Mouse (Mus musculus): ENCODE results near the gene Rai1. TPM values are rescaled to one million over a fixed set of nuclear protein-coding genes. Genes with fewer than 3 reads are reported as not detected.

The Rai1 gene
- polyA plus RNA-seq, 1 experiment from 2014 or later = 28.3 TPM

GRCm38 (mm10) chr11:60188275-60188853 lies 83.6 kb downstream of the Rai1 start:
- no peak for ATAC-seq (ENCODE audit: low FRiP score, low read depth)
- peaks cover 28% of the 10 kb centered on the region for H3K4me1 ChIP-seq
- H3K27ac ChIP-seq (replicated peaks) = no peak overlapping the region
- WGBS = 90% methylated on average over 25 of the region's 25 CpGs
- H3K9ac ChIP-seq (replicated peaks) = no peak overlapping the region
- H3K9me3 ChIP-seq = no peaks in the 10 kb centered on the region
- H3K4me2 ChIP-seq (replicated peaks) = no peak overlapping the region
- H3K4me3 ChIP-seq = no peak overlapping the region
- no peaks in the 10 kb centered on the region for H3K27me3 ChIP-seq
- peaks cover 80% of the 10 kb centered on the region for H3K36me3 ChIP-seq

DNA sequence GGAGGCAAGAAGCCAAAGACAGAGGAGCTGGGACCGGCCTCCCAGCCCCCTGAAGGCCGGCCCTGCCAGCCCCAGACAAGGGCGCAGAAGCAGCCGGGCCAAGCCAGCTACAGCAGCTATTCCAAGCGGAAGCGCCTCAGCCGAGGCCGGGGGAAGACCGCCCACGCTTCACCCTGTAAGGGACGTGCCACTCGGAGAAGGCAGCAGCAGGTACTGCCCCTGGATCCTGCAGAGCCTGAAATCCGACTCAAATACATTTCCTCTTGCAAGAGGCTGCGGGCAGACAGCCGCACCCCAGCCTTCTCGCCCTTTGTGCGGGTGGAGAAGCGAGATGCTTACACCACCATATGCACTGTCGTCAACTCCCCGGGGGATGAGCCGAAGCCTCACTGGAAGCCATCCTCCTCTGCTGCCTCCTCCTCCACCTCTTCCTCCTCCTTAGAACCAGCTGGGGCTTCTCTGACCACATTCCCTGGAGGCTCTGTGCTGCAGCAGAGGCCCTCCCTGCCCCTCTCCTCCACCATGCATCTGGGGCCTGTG lies 84.8 kb downstream of the Rai1 start:
- 84% methylated on average over 21 of the region's 21 CpGs for WGBS
- Histone ChIP-seq H3K4me2 (replicated peaks) (no peak overlapping the region), H3K27me3 (no peaks in the 10 kb centered on the region), H3K4me3 (no peak overlapping the region), H3K36me3 (peaks cover 91% of the 10 kb centered on the region), H3K9ac (replicated peaks) (no peak overlapping the region), H3K27ac (replicated peaks) (no peak overlapping the region), H3K9me3 (0 out of 2 replicates have a peak, but pooled peaks cover 5% of the 10 kb centered on the region), H3K4me1 (peaks cover 16% of the 10 kb centered on the region)
- ATAC-seq (ENCODE audit: low FRiP score, low read depth) = no peak

- Histone ChIP-seq H3K27me3 (no peaks in the 10 kb centered on the region), H3K4me2 (replicated peaks) (no peak overlapping the region), H3K4me1 (peaks cover 10% of the 10 kb centered on the region), H3K9ac (replicated peaks) (no peak overlapping the region), H3K36me3 (peaks cover 96% of the 10 kb centered on the region), H3K9me3 (0 out of 2 replicates have a peak, but pooled peaks cover 11% of the 10 kb centered on the region), H3K4me3 (no peak overlapping the region), H3K27ac (replicated peaks) (no peak overlapping the region)
- ATAC-seq (ENCODE audit: low FRiP score, low read depth) = no peak
- 91% methylated on average over 17 of the region's 17 CpGs for WGBS
Observed at GRCm38 (mm10) chr11:60190055-60190641, 85.3 kb downstream of the Rai1 start.

GRCm38 (mm10) chr11:60192534-60192933 lies 87.7 kb downstream of the Rai1 start:
- H3K36me3 ChIP-seq = peaks cover 88% of the 10 kb centered on the region

GRCm38 (mm10) chr11:60193556-60193955 lies 88.7 kb downstream of the Rai1 start:
- peaks cover 88% of the 10 kb centered on the region for H3K36me3 ChIP-seq
- H3K9me3 ChIP-seq = 0 out of 2 replicates have a peak, but pooled peaks cover 11% of the 10 kb centered on the region
- H3K9ac ChIP-seq (replicated peaks) = no peak overlapping the region
- no peaks in the 10 kb centered on the region for H3K27me3 ChIP-seq
- 0 out of 2 replicates have a peak, but pooled peaks have one; percentile 36 for ATAC-seq (ENCODE audit: low FRiP score, low read depth)
- no peak overlapping the region; the same call in 1 of the 2 replicates for H3K27ac ChIP-seq (replicated peaks)
- no peak overlapping the region for H3K4me2 ChIP-seq (replicated peaks)
- no peak overlapping the region for H3K4me3 ChIP-seq
- H3K4me1 ChIP-seq = no peaks in the 10 kb centered on the region
- 81% methylated on average over 4 of the region's 4 CpGs for WGBS

More at GRCm38 (mm10) chr11:60192534-60192933, 87.7 kb downstream of the Rai1 start:
- ATAC-seq (ENCODE audit: low FRiP score, low read depth) = no peak
- no peak overlapping the region for H3K4me3 ChIP-seq
- H3K27me3 ChIP-seq = no peaks in the 10 kb centered on the region
- no peaks in the 10 kb centered on the region for H3K4me1 ChIP-seq
- H3K9me3 ChIP-seq = 0 out of 2 replicates have a peak, but pooled peaks cover 11% of the 10 kb centered on the region
- peak overlapping the region; percentile 12; the same call in 1 of the 2 replicates for H3K27ac ChIP-seq (replicated peaks)
- WGBS = 87% methylated on average over 6 of the region's 6 CpGs
- H3K9ac ChIP-seq (replicated peaks) = no peak overlapping the region
- H3K4me2 ChIP-seq (replicated peaks) = no peak overlapping the region

DNA sequence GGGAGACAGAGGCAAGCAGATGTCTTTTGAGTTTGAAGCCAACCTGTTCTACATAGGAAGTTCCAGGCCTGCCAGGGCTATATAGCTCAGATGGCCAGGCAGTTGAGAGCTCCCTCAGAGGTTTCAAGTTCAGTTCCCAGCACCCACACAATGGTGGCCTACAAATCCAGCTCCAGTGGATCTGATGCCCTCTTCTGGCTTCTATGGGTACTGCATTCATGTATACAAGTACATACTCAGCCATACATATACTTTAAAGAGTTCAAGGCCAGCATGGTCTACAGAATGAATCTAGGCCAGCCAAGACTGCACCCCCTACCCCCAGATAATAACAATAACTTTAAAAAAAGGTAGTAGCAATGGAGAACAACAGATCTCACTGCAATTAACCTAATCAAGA lies 90.3 kb downstream of the Rai1 start:
- H3K36me3 ChIP-seq = peaks cover 75% of the 10 kb centered on the region
- H3K9ac ChIP-seq (replicated peaks) = no peak overlapping the region
- 0 out of 2 replicates have a peak, but pooled peaks cover 11% of the 10 kb centered on the region for H3K9me3 ChIP-seq
- H3K4me3 ChIP-seq = no peak overlapping the region
- no peak overlapping the region for H3K27ac ChIP-seq (replicated peaks)
- peaks cover 4% of the 10 kb centered on the region for H3K4me1 ChIP-seq
- ATAC-seq (ENCODE audit: low FRiP score, low read depth) = no peak
- no peak overlapping the region for H3K4me2 ChIP-seq (replicated peaks)
- no peaks in the 10 kb centered on the region for H3K27me3 ChIP-seq

- Histone ChIP-seq H3K4me1 (peaks cover 8% of the 10 kb centered on the region), H3K27ac (replicated peaks) (no peak overlapping the region), H3K9ac (replicated peaks) (no peak overlapping the region), H3K27me3 (no peaks in the 10 kb centered on the region), H3K36me3 (peaks cover 75% of the 10 kb centered on the region), H3K4me2 (replicated peaks) (no peak overlapping the region), H3K4me3 (no peak overlapping the region), H3K9me3 (0 out of 2 replicates have a peak, but pooled peaks cover 11% of the 10 kb centered on the region)
- 84% methylated on average over 5 of the region's 5 CpGs for WGBS
- ATAC-seq (ENCODE audit: low FRiP score, low read depth) = no peak
Observed at GRCm38 (mm10) chr11:60196344-60196743, 91.5 kb downstream of the Rai1 start.

- H3K9ac ChIP-seq (replicated peaks) = no peak overlapping the region
- H3K27me3 ChIP-seq = no peaks in the 10 kb centered on the region
- H3K9me3 ChIP-seq = 0 out of 2 replicates have a peak, but pooled peaks cover 11% of the 10 kb centered on the region
- 0 out of 2 replicates have a peak overlapping the region, but pooled peaks have one; percentile 1 for H3K27ac ChIP-seq (replicated peaks)
- peaks cover 13% of the 10 kb centered on the region for H3K4me1 ChIP-seq
- H3K4me2 ChIP-seq (replicated peaks) = no peak overlapping the region
- peaks cover 76% of the 10 kb centered on the region for H3K36me3 ChIP-seq
- H3K4me3 ChIP-seq = no peak overlapping the region
- no peak for ATAC-seq (ENCODE audit: low FRiP score, low read depth)
- WGBS = 86% methylated on average over 24 of the region's 24 CpGs
Observed at GRCm38 (mm10) chr11:60197998-60198619, 93.3 kb downstream of the Rai1 start.

DNA sequence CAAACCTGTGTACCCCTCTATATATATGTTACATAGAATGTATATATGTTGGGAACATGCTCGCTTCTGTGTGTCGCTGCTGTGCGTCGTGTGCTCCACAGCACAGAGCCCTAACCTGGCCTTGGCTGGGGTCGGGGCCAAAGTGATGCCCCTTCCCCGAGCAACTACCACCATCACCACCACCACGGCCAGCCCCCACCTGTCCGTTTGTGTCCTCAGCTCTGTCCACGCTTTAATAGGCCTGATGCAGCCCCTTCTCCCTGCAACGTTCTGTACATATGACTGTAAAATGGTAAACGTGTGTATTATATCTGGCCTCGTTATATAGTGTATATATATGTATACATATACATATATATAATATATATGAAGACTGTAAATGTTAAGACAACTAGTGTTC lies 93.8 kb downstream of the Rai1 start:
- WGBS = 94% methylated on average over 12 of the region's 12 CpGs
- Histone ChIP-seq H3K27ac (replicated peaks) (no peak overlapping the region), H3K4me1 (peaks cover 17% of the 10 kb centered on the region)

DNA sequence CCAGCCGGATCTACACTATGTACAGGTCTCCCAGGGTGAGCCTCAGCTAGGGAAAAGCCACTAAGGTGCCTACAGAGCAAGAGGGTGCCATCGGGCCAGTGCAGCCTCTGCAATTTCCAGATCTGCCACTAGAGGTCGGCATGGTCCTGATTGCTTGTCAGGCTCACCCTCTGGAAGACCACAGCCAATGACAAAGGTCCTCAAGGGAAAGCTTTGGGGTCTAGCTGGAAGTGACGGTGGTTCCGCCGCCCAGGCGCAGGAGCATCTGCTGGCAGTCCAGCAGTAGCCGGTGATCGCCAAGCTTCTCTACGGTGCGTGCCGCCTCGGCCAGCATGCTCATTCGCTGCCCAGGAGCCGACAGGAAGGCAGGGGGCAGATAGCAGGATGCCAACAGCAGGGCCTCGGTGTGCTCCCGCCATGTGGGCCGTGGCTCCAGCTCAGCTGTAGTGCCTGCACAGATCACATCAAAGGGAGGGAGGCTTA lies 94.9 kb downstream of the Rai1 start:
- Histone ChIP-seq H3K9me3 (0 out of 2 replicates have a peak, but pooled peaks cover 4% of the 10 kb centered on the region), H3K4me1 (peaks cover 17% of the 10 kb centered on the region), H3K36me3 (peaks cover 79% of the 10 kb centered on the region), H3K27ac (replicated peaks) (peak overlapping the region; percentile 86), H3K9ac (replicated peaks) (peak overlapping the region; percentile 55; the same call in 1 of the 2 replicates), H3K4me3 (no peak overlapping the region), H3K27me3 (no peaks in the 10 kb centered on the region), H3K4me2 (replicated peaks) (peak overlapping the region; percentile 31)
- peak; percentile 79 for ATAC-seq (ENCODE audit: low FRiP score, low read depth)
- 9% methylated on average over 18 of the region's 18 CpGs for WGBS

More for the DNA sequence above, 93.8 kb downstream of the Rai1 start:
- H3K4me3 ChIP-seq = no peak overlapping the region
- H3K36me3 ChIP-seq = peaks cover 79% of the 10 kb centered on the region
- no peak overlapping the region for H3K4me2 ChIP-seq (replicated peaks)
- H3K9me3 ChIP-seq = 0 out of 2 replicates have a peak, but pooled peaks cover 11% of the 10 kb centered on the region
- no peak for ATAC-seq (ENCODE audit: low FRiP score, low read depth)
- no peaks in the 10 kb centered on the region for H3K27me3 ChIP-seq
- no peak overlapping the region for H3K9ac ChIP-seq (replicated peaks)

- Histone ChIP-seq H3K27me3 (no peaks in the 10 kb centered on the region), H3K4me3 (no peak overlapping the region), H3K36me3 (peaks cover 79% of the 10 kb centered on the region), H3K4me2 (replicated peaks) (no peak overlapping the region), H3K4me1 (peaks cover 17% of the 10 kb centered on the region), H3K27ac (replicated peaks) (peak overlapping the region; percentile 86), H3K9me3 (no peaks in the 10 kb centered on the region), H3K9ac (replicated peaks) (0 out of 2 replicates have a peak overlapping the region, but pooled peaks have one; percentile 11)
- 90% methylated on average over 11 of the region's 11 CpGs for whole genome bisulfite sequencing
- ATAC-seq (ENCODE audit: low FRiP score, low read depth) = no peak
Observed at GRCm38 (mm10) chr11:60200384-60200783, 95.6 kb downstream of the Rai1 start.
